Mouse (Mus musculus): ENCODE results near the gene Alk.

DNA sequence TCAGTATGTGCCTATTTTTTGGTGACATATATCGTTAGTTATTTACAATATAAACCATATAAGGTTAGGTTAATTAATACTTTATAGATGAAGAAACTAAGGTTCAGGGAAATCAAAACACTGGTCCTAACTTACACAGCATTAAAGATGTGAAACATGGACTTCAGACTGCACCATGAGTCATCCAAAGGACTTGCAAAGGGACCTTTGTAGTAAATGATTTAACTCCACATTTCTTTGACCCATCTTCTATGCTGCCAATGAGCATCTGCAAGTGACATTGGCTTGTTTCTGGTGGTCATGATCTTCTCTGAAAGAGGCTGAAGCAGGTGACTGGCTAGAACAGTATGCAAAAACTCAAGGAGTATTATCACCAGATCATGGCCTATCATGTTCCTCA is 482.8 kb downstream of the Alk start:
- no peak for TF ChIP-seq CTCF (IDR thresholded peaks at IDR 0.05; ENCODE audit: control insufficient read depth, insufficient read depth, insufficient read length)
- no peak for TF ChIP-seq CEBPB (IDR thresholded peaks at IDR 0.05; ENCODE audit: low read depth)
- TF ChIP-seq MYOG (IDR thresholded peaks at IDR 0.05; ENCODE audit: control insufficient read depth, extremely low read depth, insufficient read length): no peak
- no peak for TF ChIP-seq MAX (IDR thresholded peaks at IDR 0.05)
- TF ChIP-seq USF1 (IDR thresholded peaks at IDR 0.05; ENCODE audit: low read depth): no peak
- no peak for TF ChIP-seq MYOD1 (IDR thresholded peaks at IDR 0.05; ENCODE audit: control insufficient read depth, insufficient read length, low read depth)

Data from C2C12 (cell line).